Mouse (Mus musculus) limb, embryonic 12.5 days (tissue): ENCODE measurements around the gene Coq4. TPM values are rescaled to one million over a fixed set of nuclear protein-coding genes. Genes with fewer than 3 reads are reported as not detected.
A peak's percentile ranks its signal among the peaks of the same experiment; 100 is the strongest.

Source experiments
- ATAC-seq: fragments of 200-750 bp; cut with Nextera tagmentation; 2 replicates; pipeline ENCODE4 v1.8.0; 2017; ENCODE audit warnings: low read depth, moderate TSS enrichment; ENCODE audit not compliant: insufficient number of reproducible peaks, insufficient read depth, low FRiP score, low TSS enrichment
- H3K27ac ChIP-seq: fragments of 300-500 bp; sonication (generic); 2 replicates; pipeline ENCODE4 v1.5.1; 2016; ENCODE audit warnings: mild to moderate bottlenecking, moderate library complexity
- H3K27me3 ChIP-seq: fragments of 300-500 bp; sonication (generic); 2 replicates; pipeline ENCODE4 v1.6.1; 2016; ENCODE audit warnings: mild to moderate bottlenecking, moderate library complexity
- H3K36me3 ChIP-seq: fragments of 300-500 bp; sonication (generic); 2 replicates; pipeline ENCODE4 v1.6.1; 2016; ENCODE audit warnings: mild to moderate bottlenecking, moderate library complexity
- H3K4me1 ChIP-seq: fragments of 300-500 bp; sonication (generic); replicated peaks from 2 replicates; pipeline ENCODE4 v1.6.1; 2016
- H3K4me2 ChIP-seq: fragments of 300-500 bp; sonication (generic); 2 replicates; pipeline ENCODE4 v1.6.1; 2016; ENCODE audit warnings: mild to moderate bottlenecking, moderate library complexity
- H3K4me3 ChIP-seq: fragments of 300-500 bp; sonication (generic); replicated peaks from 2 replicates; pipeline ENCODE4 v1.5.1; 2016; ENCODE audit warnings: mild to moderate bottlenecking
- H3K9ac ChIP-seq: fragments of 300-500 bp; sonication (generic); replicated peaks from 2 replicates; pipeline ENCODE4 v1.6.1; 2016; ENCODE audit warnings: mild to moderate bottlenecking, moderate library complexity
- H3K9me3 ChIP-seq: fragments of 300-500 bp; sonication (generic); 2 replicates; pipeline ENCODE4 v1.6.1; 2016; ENCODE audit warnings: mild to moderate bottlenecking, moderate library complexity
- WGBS: fragments of 180-500 bp; shearing (Covaris S2); methylation state at CpG from one replicate; pipeline ENCODE4 v1.1.7; 2016; 5-methylcytosine and 5-hydroxymethylcytosine counted together
- polyA plus RNA-seq: library from polyadenylated mRNA; unstranded; fragments of >200 nt; fragmentation: Nextera tagmentation; extraction: Ambion mirVana; gene quantifications from 2 replicates; pipeline ENCODE4 v1.2.1, GENCODE M21; 2016

Coq4 gene
- polyA plus RNA-seq, 1 experiment from 2014 or later: 34.7 TPM

GRCm38 (mm10) chr2:29802075-29802826, 15.0 kb downstream of the Coq4 start, which contains the start of gene Slc27a4:
TSS of gene Slc27a4 (plus strand) at chr2:29802634.
- Histone ChIP-seq H3K36me3 (peaks cover 32% of the 10 kb centered on the region), H3K4me1 (peaks cover 12% of the 10 kb centered on the region), H3K9me3 (no peaks in the 10 kb centered on the region), H3K27me3 (peaks cover 6% of the 10 kb centered on the region; the same call in 1 of the 2 replicates), H3K4me2 (peak within 1 kb of the TSS; percentile 89), H3K9ac (peak within 1 kb of the TSS; percentile 89), H3K4me3 (peak within 1 kb of the TSS; percentile 88), H3K27ac (peak within 1 kb of the TSS; percentile 73)
- ATAC-seq: peak; percentile 99
- WGBS: 6% methylated on average over 28 of the region's 28 CpGs

- Histone ChIP-seq H3K9me3 (no peaks in the 10 kb centered on the region), H3K4me3 (peak overlapping the region; percentile 88), H3K27me3 (peaks cover 6% of the 10 kb centered on the region; the same call in 1 of the 2 replicates), H3K4me2 (peak overlapping the region; percentile 89), H3K36me3 (peaks cover 36% of the 10 kb centered on the region), H3K4me1 (peaks cover 12% of the 10 kb centered on the region), H3K9ac (peak overlapping the region; percentile 89), H3K27ac (peak overlapping the region; percentile 73)
- ATAC-seq: no peak; the same call in 1 of the 2 replicates
- WGBS: under 1% methylated on average over 37 of the region's 39 CpGs
Observed at GRCm38 (mm10) chr2:29802827-29803201, 15.5 kb downstream of the Coq4 start.

GRCm38 (mm10) chr2:29803400-29803831, 16.1 kb downstream of the Coq4 start:
- WGBS: 18% methylated on average over 6 of the region's 6 CpGs
- peak overlapping the region; percentile 89 for H3K4me2 ChIP-seq
- H3K36me3 ChIP-seq: peaks cover 42% of the 10 kb centered on the region
- H3K27ac ChIP-seq: no peak overlapping the region
- no peaks in the 10 kb centered on the region for H3K9me3 ChIP-seq
- peaks cover 12% of the 10 kb centered on the region for H3K4me1 ChIP-seq
- H3K9ac ChIP-seq: peak overlapping the region; percentile 89
- peak overlapping the region; percentile 88 for H3K4me3 ChIP-seq
- ATAC-seq: no peak
- H3K27me3 ChIP-seq: peaks cover 6% of the 10 kb centered on the region; the same call in 1 of the 2 replicates

- no peaks in the 10 kb centered on the region for H3K27me3 ChIP-seq
- 83% methylated on average over 11 of the region's 11 CpGs for WGBS
- ATAC-seq: no peak
- 0 out of 2 replicates have a peak overlapping the region, but pooled peaks have one; percentile 2 for H3K9ac ChIP-seq
- H3K36me3 ChIP-seq: peaks cover 62% of the 10 kb centered on the region
- H3K27ac ChIP-seq: no peak overlapping the region
- H3K9me3 ChIP-seq: no peaks in the 10 kb centered on the region
- H3K4me1 ChIP-seq: peaks cover 4% of the 10 kb centered on the region; the same call in 1 of the 2 replicates
- no peak overlapping the region for H3K4me3 ChIP-seq
- no peak overlapping the region for H3K4me2 ChIP-seq
Observed at GRCm38 (mm10) chr2:29815678-29816371, 28.5 kb downstream of the Coq4 start.

GRCm38 (mm10) chr2:29817426-29818232, 30.3 kb downstream of the Coq4 start:
- peak overlapping the region; percentile 33 for H3K4me2 ChIP-seq
- 37% methylated on average over 8 of the region's 8 CpGs for WGBS
- H3K27ac ChIP-seq: no peak overlapping the region
- H3K4me3 ChIP-seq: no peak overlapping the region
- no peak overlapping the region for H3K9ac ChIP-seq
- no peaks in the 10 kb centered on the region for H3K9me3 ChIP-seq
- H3K36me3 ChIP-seq: peaks cover 44% of the 10 kb centered on the region
- H3K4me1 ChIP-seq: peaks cover 4% of the 10 kb centered on the region; the same call in 1 of the 2 replicates
- H3K27me3 ChIP-seq: no peaks in the 10 kb centered on the region
- peak; percentile 58; the same call in 1 of the 2 replicates for ATAC-seq

GRCm38 (mm10) chr2:29819363-29819762, 32.1 kb downstream of the Coq4 start:
- peaks cover 4% of the 10 kb centered on the region; the same call in 1 of the 2 replicates for H3K4me1 ChIP-seq
- no peak overlapping the region for H3K27ac ChIP-seq
- peak overlapping the region; percentile 62; the same call in 1 of the 2 replicates for H3K4me2 ChIP-seq
- no peaks in the 10 kb centered on the region for H3K9me3 ChIP-seq
- WGBS: 5% methylated on average over 2 of the region's 2 CpGs
- H3K9ac ChIP-seq: no peak overlapping the region
- H3K36me3 ChIP-seq: peaks cover 27% of the 10 kb centered on the region
- H3K27me3 ChIP-seq: no peaks in the 10 kb centered on the region
- no peak for ATAC-seq
- H3K4me3 ChIP-seq: no peak overlapping the region

- ATAC-seq: peak; percentile 78
Observed at GRCm38 (mm10) chr2:29820025-29820817, 32.9 kb downstream of the Coq4 start, which contains the start of gene Urm1. TSS of gene Urm1 (plus strand) at chr2:29820075.

GRCm38 (mm10) chr2:29826318-29826925, 39.1 kb downstream of the Coq4 start:
- Histone ChIP-seq H3K27me3 (no peaks in the 10 kb centered on the region), H3K9me3 (no peaks in the 10 kb centered on the region), H3K4me3 (peak overlapping the region; percentile 92), H3K4me1 (peaks cover 16% of the 10 kb centered on the region), H3K9ac (peak overlapping the region; percentile 74), H3K36me3 (peaks cover 3% of the 10 kb centered on the region; the same call in 1 of the 2 replicates), H3K27ac (peak overlapping the region; percentile 92), H3K4me2 (peak overlapping the region; percentile 72)
- WGBS: 11% methylated on average over 11 of the region's 11 CpGs
- ATAC-seq: no peak

More at GRCm38 (mm10) chr2:29820025-29820817, 32.9 kb downstream of the Coq4 start, which contains the start of gene Urm1:
- peak within 1 kb of the TSS; percentile 64 for H3K9ac ChIP-seq
- peak within 1 kb of the TSS; percentile 46 for H3K4me3 ChIP-seq
- 1% methylated on average over 33 of the region's 35 CpGs for WGBS
- H3K9me3 ChIP-seq: no peaks in the 10 kb centered on the region
- H3K36me3 ChIP-seq: peaks cover 18% of the 10 kb centered on the region
- peak within 1 kb of the TSS; percentile 93 for H3K27ac ChIP-seq
- H3K4me2 ChIP-seq: peak within 1 kb of the TSS; percentile 62
- H3K4me1 ChIP-seq: peaks cover 4% of the 10 kb centered on the region; the same call in 1 of the 2 replicates
- no peaks in the 10 kb centered on the region for H3K27me3 ChIP-seq

- peak; percentile 94 for ATAC-seq
- Histone ChIP-seq H3K36me3 (peaks cover 3% of the 10 kb centered on the region; the same call in 1 of the 2 replicates), H3K9ac (peak overlapping the region; percentile 84), H3K4me3 (peak overlapping the region; percentile 92), H3K9me3 (no peaks in the 10 kb centered on the region), H3K4me1 (peaks cover 16% of the 10 kb centered on the region), H3K27ac (peak overlapping the region; percentile 92), H3K27me3 (no peaks in the 10 kb centered on the region), H3K4me2 (peak overlapping the region; percentile 95)
- under 1% methylated on average over 48 of the region's 48 CpGs for WGBS
Observed at GRCm38 (mm10) chr2:29826926-29827708, 39.8 kb downstream of the Coq4 start.
